Mouse (Mus musculus): Measurements from ENCODE around the gene Gm10718.
"Not testable (repeated sequence)": the region's sequence is repeated elsewhere in the genome, so short reads cannot be mapped to it uniquely, and the experiment has no call there.

The Gm10718 gene

DNA sequence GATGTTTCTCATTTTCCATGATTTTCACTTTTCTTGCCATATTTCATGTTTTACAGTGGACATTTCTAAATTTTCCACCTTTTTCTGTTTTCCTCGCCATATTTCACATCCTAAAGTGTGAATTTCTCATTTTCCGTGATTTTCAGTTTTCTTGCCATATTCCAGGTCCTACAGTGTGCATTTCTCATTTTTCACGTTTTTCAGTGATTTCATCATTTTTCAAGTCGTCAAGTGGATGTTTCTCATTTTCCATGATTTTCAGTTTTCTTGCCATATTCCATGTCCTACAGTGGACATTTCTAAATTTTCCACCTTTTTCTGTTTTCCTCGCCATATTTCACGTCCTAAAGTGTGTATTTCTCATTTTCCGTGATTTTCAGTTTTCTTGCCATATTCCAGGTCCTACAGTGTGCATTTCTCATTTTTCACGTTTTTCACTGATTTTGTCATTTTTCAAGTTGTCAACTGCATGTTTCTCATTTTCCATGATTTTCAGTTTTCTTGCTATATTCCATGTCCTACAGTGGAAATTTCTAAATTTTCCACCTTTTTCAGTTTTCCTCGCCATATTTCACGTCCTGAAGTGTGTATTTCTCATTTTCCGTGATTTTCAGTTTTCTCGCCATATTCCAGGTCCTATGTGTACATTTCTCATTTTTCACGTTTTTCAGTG, at the start of gene Gm10718:
Gene Gm10718 (plus strand): TSS at position 236 of the 673 bp plus-strand sequence.
- peak; percentile 67 to 68 for DNase-seq (ENCODE audit: low read depth in 1 of 2, low spot score in 2 of 2)

DNA sequence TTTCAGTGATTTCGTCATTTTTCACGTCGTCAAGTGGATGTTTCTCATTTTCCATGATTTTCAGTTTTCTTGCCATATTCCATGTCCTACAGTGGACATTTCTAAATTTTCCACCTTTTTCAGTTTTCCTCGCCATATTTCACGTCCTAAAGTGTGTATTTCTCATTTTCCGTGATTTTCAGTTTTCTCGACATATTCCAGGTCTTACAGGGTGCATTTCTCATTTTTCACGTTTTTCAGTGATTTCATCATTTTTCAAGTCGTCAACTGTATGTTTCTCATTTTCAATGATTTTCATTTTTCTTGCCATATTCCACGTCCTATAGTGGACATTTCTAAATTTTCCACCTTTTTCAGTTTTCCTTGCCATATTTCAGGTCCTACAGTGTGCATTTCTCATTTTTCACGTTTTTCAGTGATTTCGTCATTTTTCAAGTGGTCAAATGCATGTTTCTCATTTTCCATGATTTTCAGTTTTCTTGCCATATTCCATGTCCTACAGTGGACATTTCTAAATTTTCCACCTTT, 22.8 kb upstream of the Gm10718 start, which contains the start of gene Gm10722:
Gene Gm10722 (plus strand): TSS at position 478 of the 528 bp plus-strand sequence.
- peak; percentile 12 to 52 for DNase-seq (ENCODE audit: low read depth in 1 of 2, low spot score in 2 of 2)

- DNase-seq (ENCODE audit: low read depth in 1 of 2, low spot score in 2 of 2), result peak; percentile 16 to 23
Observed at GRCm38 (mm10) chr9:3001006-3001405, 22.3 kb upstream of the Gm10718 start.

GRCm38 (mm10) chr9:3001948-3002659, 21.2 kb upstream of the Gm10718 start:
- peak; percentile 97 to 100 for DNase-seq (ENCODE audit: low read depth in 1 of 2, low spot score in 2 of 2)

- not testable (repeated sequence) for DNase-seq (ENCODE audit: low read depth in 1 of 2, low spot score in 2 of 2)
Observed at GRCm38 (mm10) chr9:3002794-3003396, 20.5 kb upstream of the Gm10718 start, which contains the start of gene Gm11168. Gene Gm11168, plus strand, starts transcription at chr9:3003346.

DNA sequence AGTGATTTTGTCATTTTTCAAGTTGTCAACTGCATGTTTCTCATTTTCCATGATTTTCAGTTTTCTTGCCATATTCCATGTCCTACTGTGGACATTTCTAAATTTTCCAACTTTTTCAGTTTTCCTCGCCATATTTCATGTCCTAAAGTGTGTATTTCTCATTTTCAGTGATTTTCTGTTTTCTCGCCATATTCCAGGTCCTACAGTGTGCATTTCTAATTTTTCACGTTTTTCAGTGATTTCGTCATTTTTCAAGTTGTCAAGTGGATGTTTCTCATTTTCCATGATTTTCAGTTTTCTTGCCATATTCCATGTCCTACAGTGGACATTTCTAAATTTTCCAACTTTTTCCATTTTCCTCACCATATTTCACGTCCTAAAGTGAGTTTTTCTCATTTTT, 17.2 kb upstream of the Gm10718 start:
- DNase-seq (ENCODE audit: low read depth in 1 of 2, low spot score in 2 of 2), result not testable (repeated sequence)

DNA sequence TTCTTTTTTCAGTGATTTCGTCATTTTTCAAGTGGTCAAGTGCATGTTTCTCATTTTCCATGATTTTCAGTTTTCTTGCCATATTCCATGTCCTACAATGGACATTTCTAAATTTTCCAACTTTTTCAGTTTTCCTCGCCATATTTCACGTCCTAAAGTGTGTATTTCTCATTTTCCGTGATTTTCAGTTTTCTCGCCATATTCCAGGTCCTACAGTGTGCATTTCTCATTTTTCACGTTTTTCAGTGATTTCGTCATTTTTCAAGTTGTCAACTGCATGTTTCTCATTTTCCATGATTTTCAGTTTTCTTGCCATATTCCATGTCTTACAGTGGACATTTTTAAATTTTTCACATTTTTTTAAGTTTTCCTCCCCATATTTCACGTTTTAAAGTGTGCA, 16.7 kb upstream of the Gm10718 start:
- peak; percentile 100 for DNase-seq (ENCODE audit: low read depth in 1 of 2, low spot score in 2 of 2)

DNA sequence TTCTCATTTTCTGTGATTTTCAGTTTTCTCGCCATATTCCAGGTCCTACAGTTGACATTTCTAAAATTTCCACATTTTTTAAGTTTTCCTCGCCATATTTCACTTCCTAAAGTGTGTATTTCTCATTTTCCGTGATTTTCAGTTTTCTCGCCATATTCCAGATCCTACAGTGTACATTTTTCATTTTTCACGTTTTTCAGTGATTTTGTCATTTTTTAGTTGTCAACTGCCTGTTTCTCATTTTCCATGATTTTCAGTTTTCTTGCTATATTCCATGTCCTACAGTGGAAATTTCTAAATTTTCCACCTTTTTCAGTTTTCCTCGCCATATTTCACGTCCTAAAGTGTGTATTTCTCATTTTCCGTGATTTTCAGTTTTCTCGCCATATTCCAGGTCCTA, 16.1 kb upstream of the Gm10718 start:
- DNase-seq (ENCODE audit: low read depth in 1 of 2, low spot score in 2 of 2), result not testable (repeated sequence)

DNA sequence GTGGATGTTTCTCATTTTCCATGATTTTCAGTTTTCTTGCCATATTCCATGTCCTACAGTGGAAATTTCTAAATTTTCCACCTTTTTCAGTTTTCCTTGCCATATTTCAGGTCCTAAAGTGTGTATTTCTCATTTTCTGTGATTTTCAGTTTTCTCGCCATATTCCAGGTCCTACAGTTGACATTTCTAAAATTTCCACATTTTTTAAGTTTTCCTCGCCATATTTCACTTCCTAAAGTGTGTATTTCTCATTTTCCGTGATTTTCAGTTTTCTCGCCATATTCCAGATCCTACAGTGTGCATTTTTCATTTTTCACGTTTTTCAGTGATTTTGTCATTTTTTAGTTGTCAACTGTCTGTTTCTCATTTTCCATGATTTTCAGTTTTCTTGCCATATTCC, 14.0 kb upstream of the Gm10718 start:
- DNase-seq (ENCODE audit: low read depth in 1 of 2, low spot score in 2 of 2), result not testable (repeated sequence)

DNA sequence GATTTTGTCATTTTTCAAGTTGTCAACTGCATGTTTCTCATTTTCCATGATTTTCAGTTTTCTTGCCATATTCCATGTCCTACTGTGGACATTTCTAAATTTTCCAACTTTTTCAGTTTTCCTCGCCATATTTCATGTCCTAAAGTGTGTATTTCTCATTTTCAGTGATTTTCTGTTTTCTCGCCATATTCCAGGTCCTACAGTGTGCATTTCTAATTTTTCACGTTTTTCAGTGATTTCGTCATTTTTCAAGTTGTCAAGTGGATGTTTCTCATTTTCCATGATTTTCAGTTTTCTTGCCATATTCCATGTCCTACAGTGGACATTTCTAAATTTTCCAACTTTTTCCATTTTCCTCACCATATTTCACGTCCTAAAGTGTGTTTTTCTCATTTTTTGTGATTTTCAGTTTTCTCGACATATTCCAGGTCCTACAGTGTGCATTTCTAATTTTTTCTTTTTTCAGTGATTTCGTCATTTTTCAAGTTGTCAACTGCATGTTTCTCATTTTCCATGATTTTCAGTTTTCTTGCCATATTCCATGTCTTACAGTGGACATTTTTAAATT, 11.2 kb upstream of the Gm10718 start:
- not testable (repeated sequence) for DNase-seq (ENCODE audit: low read depth in 1 of 2, low spot score in 2 of 2)

DNA sequence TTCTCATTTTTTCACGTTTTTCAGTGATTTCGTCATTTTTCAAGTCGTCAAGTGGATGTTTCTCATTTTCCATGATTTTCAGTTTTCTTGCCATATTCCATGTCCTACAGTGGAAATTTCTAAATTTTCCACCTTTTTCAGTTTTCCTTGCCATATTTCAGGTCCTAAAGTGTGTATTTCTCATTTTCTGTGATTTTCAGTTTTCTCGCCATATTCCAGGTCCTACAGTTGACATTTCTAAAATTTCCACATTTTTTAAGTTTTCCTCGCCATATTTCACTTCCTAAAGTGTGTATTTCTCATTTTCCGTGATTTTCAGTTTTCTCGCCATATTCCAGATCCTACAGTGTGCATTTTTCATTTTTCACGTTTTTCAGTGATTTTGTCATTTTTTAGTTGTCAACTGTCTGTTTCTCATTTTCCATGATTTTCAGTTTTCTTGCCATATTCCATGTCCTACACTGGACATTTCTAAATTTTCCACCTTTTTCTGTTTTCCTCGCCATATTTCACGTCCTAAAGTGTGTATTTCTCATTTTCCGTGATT, 10.5 kb upstream of the Gm10718 start, which contains the start of gene Gm10721:
Gene Gm10721 (plus strand): TSS at position 408 of the 547 bp plus-strand sequence.
- DNase-seq (ENCODE audit: low read depth in 1 of 2, low spot score in 2 of 2), result not testable (repeated sequence)

DNA sequence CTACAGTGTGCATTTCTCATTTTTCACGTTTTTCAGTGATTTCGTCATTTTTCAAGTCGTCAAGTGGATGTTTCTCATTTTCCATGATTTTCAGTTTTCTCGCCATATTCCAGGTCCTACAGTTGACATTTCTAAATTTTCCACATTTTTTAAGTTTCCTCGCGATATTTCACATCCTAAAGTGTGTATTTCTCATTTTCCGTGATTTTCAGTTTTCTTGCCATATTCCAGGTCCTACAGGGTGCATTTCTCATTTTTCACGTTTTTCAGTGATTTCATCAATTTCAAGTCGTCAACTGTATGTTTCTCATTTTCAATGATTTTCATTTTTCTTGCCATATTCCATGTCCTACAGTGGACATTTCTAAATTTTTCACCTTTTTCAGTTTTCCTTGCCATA, 8.0 kb upstream of the Gm10718 start, which contains the start of gene Gm10720:
Gene Gm10720 (plus strand): TSS at position 301 of the 400 bp plus-strand sequence.
- DNase-seq (ENCODE audit: low read depth in 1 of 2, low spot score in 2 of 2), result not testable (repeated sequence)

DNA sequence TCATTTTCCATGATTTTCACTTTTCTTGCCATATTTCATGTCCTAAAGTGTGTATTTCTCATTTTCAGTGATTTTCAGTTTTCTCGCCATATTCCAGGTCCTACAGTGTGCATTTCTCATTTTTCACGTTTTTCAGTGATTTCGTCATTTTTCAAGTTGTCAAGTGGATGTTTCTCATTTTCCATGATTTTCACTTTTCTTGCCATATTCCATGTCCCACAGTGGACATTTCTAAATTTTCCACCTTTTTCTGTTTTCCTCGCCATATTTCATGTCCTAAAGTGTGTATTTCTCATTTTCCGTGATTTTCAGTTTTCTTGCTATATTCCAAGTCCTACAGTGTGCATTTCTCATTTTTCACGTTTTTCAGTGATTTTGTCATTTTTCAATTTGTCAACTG, 7.5 kb upstream of the Gm10718 start:
- not testable (repeated sequence) for DNase-seq (ENCODE audit: low read depth in 1 of 2, low spot score in 2 of 2)

DNA sequence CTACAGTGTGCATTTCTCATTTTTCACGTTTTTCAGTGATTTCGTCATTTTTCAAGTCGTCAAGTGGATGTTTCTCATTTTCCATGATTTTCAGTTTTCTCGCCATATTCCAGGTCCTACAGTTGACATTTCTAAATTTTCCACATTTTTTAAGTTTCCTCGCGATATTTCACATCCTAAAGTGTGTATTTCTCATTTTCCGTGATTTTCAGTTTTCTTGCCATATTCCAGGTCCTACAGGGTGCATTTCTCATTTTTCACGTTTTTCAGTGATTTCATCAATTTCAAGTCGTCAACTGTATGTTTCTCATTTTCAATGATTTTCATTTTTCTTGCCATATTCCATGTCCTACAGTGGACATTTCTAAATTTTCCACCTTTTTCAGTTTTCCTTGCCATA, 6.2 kb upstream of the Gm10718 start, which contains the start of gene Gm10719:
Gene Gm10719 (plus strand): TSS at position 301 of the 400 bp plus-strand sequence.
- not testable (repeated sequence) for DNase-seq (ENCODE audit: low read depth in 1 of 2, low spot score in 2 of 2)

GRCm38 (mm10) chr9:3018944-3019343, 4.4 kb upstream of the Gm10718 start:
- not testable (repeated sequence) for DNase-seq (ENCODE audit: low read depth in 1 of 2, low spot score in 2 of 2)

- DNase-seq (ENCODE audit: low read depth in 1 of 2, low spot score in 2 of 2), result peak; percentile 26 to 42
Observed at GRCm38 (mm10) chr9:3019835-3020727, 3.3 kb upstream of the Gm10718 start.

DNA sequence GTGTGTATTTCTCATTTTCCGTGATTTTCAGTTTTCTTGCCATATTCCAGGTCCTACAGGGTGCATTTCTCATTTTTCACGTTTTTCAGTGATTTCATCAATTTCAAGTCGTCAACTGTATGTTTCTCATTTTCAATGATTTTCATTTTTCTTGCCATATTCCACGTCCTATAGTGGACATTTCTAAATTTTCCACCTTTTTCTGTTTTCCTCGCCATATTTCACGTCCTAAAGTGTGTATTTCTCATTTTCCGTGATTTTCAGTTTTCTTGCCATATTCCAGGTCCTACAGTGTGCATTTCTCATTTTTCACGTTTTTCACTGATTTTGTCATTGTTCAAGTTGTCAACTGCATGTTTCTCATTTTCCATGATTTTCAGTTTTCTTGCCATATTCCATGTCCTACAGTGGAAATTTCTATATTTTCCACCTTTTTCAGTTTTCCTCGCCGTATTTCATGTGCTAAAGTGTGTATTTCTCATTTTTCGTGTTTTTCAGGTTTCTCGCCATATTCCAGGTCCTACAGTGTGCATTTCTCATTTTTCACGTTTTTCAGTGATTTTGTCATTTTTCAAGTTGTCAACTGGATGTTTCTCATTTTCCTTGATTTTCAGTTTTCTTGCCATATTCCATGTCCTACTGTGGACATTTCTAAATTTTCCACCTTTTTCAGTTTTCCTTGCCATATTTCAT, 885 bp upstream of the Gm10718 start:
- peak; percentile 70 to 82 for DNase-seq (ENCODE audit: low read depth in 1 of 2, low spot score in 2 of 2)

DNA sequence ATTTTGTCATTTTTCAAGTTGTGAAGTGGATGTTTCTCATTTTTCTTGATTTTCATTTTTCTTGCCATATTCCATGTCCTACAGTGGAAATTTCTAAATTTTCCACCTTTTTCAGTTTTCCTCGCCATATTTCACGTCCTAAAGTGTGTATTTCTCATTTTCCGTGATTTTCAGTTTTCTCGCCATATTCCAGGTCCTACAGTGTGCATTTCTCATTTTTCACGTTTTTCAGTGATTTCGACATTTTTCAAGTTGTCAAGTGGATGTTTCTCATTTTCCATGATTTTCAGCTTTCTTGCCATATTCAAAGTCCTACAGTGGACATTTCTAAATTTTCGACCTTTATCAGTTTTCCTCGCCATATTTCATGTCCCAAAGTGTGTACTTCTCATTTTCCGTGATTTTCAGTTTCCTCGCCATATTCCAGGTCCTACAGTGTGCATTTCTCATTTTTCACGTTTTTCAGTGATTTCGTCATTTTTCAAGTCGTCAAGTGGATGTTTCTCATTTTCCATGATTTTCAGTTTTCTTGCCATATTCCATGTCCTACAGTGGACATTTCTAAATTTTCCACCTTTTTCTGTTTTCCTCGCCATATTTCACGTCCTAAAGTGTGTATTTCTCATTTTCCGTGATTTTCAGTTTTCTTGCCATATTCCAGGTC, 770 bp downstream of the Gm10718 start:
- peak; percentile 100 for DNase-seq (ENCODE audit: low read depth in 1 of 2, low spot score in 2 of 2)

Measured in monocyte, adult 2 months (primary cell).